10 mouse cellular contexts compared by ENCODE assay signal in the genomic region with DNA sequence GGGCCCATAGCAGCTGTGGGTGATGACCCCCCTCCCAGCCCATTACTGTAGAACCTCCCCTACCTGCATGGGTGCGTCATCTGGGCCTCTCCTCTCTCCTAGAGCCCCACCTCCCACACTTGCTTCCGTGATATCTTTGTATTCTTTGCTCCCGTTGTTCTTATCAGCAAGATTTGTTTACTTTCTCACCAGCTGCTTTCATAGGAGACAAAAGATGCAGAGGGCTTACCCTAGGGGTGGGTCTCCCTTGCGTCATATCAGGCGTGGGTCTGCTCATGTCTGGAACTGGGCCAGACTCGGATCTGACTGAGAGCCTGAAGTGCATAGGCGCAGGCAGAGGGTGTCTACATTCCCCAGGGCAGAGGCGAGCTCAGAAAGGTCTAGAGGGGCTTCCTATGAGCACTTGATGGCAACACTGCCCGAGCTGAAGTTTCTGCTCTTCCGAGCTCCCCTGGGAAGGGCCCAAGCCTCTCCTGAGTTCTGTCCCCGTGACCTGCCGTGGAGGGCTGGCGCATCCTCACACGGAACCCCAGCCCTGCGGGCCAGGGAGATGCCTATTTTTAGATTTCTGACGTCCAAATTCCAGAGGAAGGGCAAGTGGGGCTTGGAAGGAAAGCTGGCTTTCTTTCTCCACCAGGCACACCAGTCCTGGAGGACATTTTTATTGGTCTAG. TPM values are rescaled to one million over a fixed set of nuclear protein-coding genes. Genes with fewer than 3 reads are reported as not detected.
A peak's percentile ranks its signal among the peaks of the same experiment; 100 is the strongest.
DNase-seq lines count a peak whose midpoint lies in the region; ATAC-seq and TF ChIP-seq lines count a peak whose summit lies in the region.
"Had no signal": no experiment of that assay in that cellular context is flagged by ENCODE, and none has a peak within 500 bp of the region (broad histone marks: within the 10 kb centered on the region; RNA-seq: fewer than 3 reads in every experiment).

No protein-coding gene starts in this region.

- H3K27me3 ChIP-seq in cerebellum, adult 2 months (ENCODE audit: control insufficient read depth, insufficient read depth, low read length) = no peaks in the 10 kb centered on the region
- no peaks in the 10 kb centered on the region for H3K27me3 ChIP-seq in kidney, adult 2 months (replicated peaks; ENCODE audit: control insufficient read depth, insufficient read depth, low read length)
- peaks cover 8% of the 10 kb centered on the region; the same call in 1 of the 2 replicates for H3K27me3 ChIP-seq in hindbrain, embryonic 13.5 days

- H3K9me3 ChIP-seq in hindbrain, embryonic 13.5 days = no peaks in the 10 kb centered on the region

- no peaks in the 10 kb centered on the region for H3K4me1 ChIP-seq in cerebellum, adult 2 months (ENCODE audit: control insufficient read depth, insufficient read depth, low read length)
- H3K4me1 ChIP-seq in kidney, adult 2 months (ENCODE audit: control insufficient read depth, insufficient read depth, low read length) = peaks cover 3% of the 10 kb centered on the region; the same call in 1 of the 2 replicates
- H3K4me1 ChIP-seq in hindbrain, embryonic 13.5 days (replicated peaks) = 0 out of 2 replicates have a peak, but pooled peaks cover 5% of the 10 kb centered on the region

- 41% methylated on average over 16 of the region's 16 CpGs for WGBS in cerebellum, adult 2 months
- 42% methylated on average over 16 of the region's 16 CpGs for whole genome bisulfite sequencing in kidney, adult 2 months
- WGBS in hindbrain, embryonic 13.5 days = 59% methylated on average over 16 of the region's 16 CpGs

- no peaks in the 10 kb centered on the region for H3K36me3 ChIP-seq in kidney, adult 2 months (ENCODE audit: control insufficient read depth, insufficient read depth, low read length)
- no peaks in the 10 kb centered on the region for H3K36me3 ChIP-seq in hindbrain, embryonic 13.5 days

- no peak overlapping the region for H3K9ac ChIP-seq in hindbrain, embryonic 13.5 days

- DNase-seq in cerebellum, adult 2 months = no peak
- DNase-seq in gastrocnemius, postnatal 10 days = peak; percentile 44
- DNase-seq in kidney, adult 2 months = peak; percentile 73
- peak; percentile 86 for DNase-seq in lung, postnatal 36 days
- no peak for DNase-seq in layer of hippocampus, postnatal 25 days (ENCODE audit: extremely low spot score in 1 of 2, low spot score in 1 of 2)

- H3K27ac ChIP-seq in cerebellum, adult 2 months (ENCODE audit: insufficient read depth, low read length) = 0 out of 2 replicates have a peak overlapping the region, but pooled peaks have one; percentile 20
- H3K27ac ChIP-seq in kidney, adult 2 months (ENCODE audit: insufficient read depth, low read depth, low read length) = peak overlapping the region; percentile 63
- no peak overlapping the region for H3K27ac ChIP-seq in hindbrain, embryonic 13.5 days

- no peak for TF ChIP-seq CTCF in cerebellum, adult 2 months (IDR thresholded peaks at IDR 0.05; ENCODE audit: borderline replicate concordance, insufficient read depth, low read depth, low read length)
- no peak for TF ChIP-seq CTCF in kidney, adult 2 months (conservative IDR thresholded peaks at IDR 0.05; ENCODE audit: insufficient read depth, insufficient read length, low read depth, low read length)

- no peak overlapping the region for H3K4me3 ChIP-seq in cerebellum, adult 2 months (replicated peaks; ENCODE audit: insufficient read depth, low read depth, low read length)
- 0 out of 2 replicates have a peak overlapping the region, but pooled peaks have one; percentile 11 for H3K4me3 ChIP-seq in kidney, adult 2 months (ENCODE audit: insufficient read depth, low read depth, low read length)
- no peak overlapping the region for H3K4me3 ChIP-seq in hindbrain, embryonic 13.5 days

- no peak for TF ChIP-seq POLR2A in cerebellum, adult 2 months (IDR thresholded peaks at IDR 0.05; ENCODE audit: borderline replicate concordance, insufficient read depth, low read length)
- TF ChIP-seq POLR2A in kidney, adult 2 months (IDR thresholded peaks at IDR 0.05; ENCODE audit: low read depth, low read length) = no peak

- H3K4me2 ChIP-seq in hindbrain, embryonic 13.5 days = no peak overlapping the region

- ATAC-seq in cerebellum, adult (ENCODE audit: insufficient number of reproducible peaks, low FRiP score, low TSS enrichment) = no peak
- no peak for ATAC-seq in frontal cortex, adult (ENCODE audit: low TSS enrichment)
- ATAC-seq in hindbrain, embryonic 13.5 days (ENCODE audit: low FRiP score) = no peak

RNA-seq across cellular contexts. Expression of a gene that starts 4.4 kb away (rescaled TPM):
- 18.9 and 19.3 TPM in 2 replicates for polyA plus RNA-seq in cerebellum, adult 2 months (2012; rRNA removed)
- 10 to 100 TPM; 69.8 to 78.6 TPM for total RNA-seq in gastrocnemius, postnatal 10 days (2021)
- 8.4 and 11.8 TPM in 2 replicates for polyA plus RNA-seq in kidney, adult 2 months (2012; rRNA removed)
- 1 to 10 TPM; 6.6 to 8.4 TPM for total RNA-seq in layer of hippocampus, postnatal 25 days (2021)
- polyA plus RNA-seq in hindbrain, embryonic 13.5 days (2015; fragmentation: Nextera tagmentation; extraction: Ambion mirVana) = 3.3 and 3.5 TPM in 2 replicates
- polyA plus RNA-seq: C2C12 had no signal

RNA-seq across cellular contexts. Expression of a gene that starts 29.3 kb away (rescaled TPM):
- polyA plus RNA-seq in cerebellum, adult 2 months (2012; rRNA removed) = 0.28 and 0.35 TPM in 2 replicates
- not detected for total RNA-seq in gastrocnemius, postnatal 10 days (2021)
- polyA plus RNA-seq in kidney, adult 2 months (2012; rRNA removed) = 0.24 and 0.52 TPM in 2 replicates
- total RNA-seq in layer of hippocampus, postnatal 25 days (2021) = 1 to 10 TPM; 1.8 to 1.9 TPM
- polyA plus RNA-seq in hindbrain, embryonic 13.5 days (2015; fragmentation: Nextera tagmentation; extraction: Ambion mirVana) = 0.21 TPM in 1 of 2 replicates, not detected in the other

RNA-seq across cellular contexts. Expression of a gene that starts 35.1 kb away (rescaled TPM):
- polyA plus RNA-seq in cerebellum, adult 2 months (2012; rRNA removed) = 92.6 and 99.0 TPM in 2 replicates
- total RNA-seq in gastrocnemius, postnatal 10 days (2021) = under 1 TPM; 0.45 to 0.82 TPM
- 0.56 and 0.58 TPM in 2 replicates for polyA plus RNA-seq in kidney, adult 2 months (2012; rRNA removed)
- total RNA-seq in layer of hippocampus, postnatal 25 days (2021) = 1 to 10 TPM; 3.4 to 4.6 TPM
- polyA plus RNA-seq in hindbrain, embryonic 13.5 days (2015; fragmentation: Nextera tagmentation; extraction: Ambion mirVana) = 0.09 TPM in 1 of 2 replicates, not detected in the other
- polyA plus RNA-seq: C2C12 had no signal

RNA-seq across cellular contexts. Expression of a gene that starts 58.0 kb away (rescaled TPM):
- 0.11 TPM in 2 replicates for polyA plus RNA-seq in cerebellum, adult 2 months (2012; rRNA removed)
- not detected for total RNA-seq in gastrocnemius, postnatal 10 days (2021)
- polyA plus RNA-seq in kidney, adult 2 months (2012; rRNA removed) = not detected in 2 replicates
- total RNA-seq in layer of hippocampus, postnatal 25 days (2021) = under 1 TPM in 1 of 2 experiments, not detected in 1; 0.39 TPM
- polyA plus RNA-seq in hindbrain, embryonic 13.5 days (2015; fragmentation: Nextera tagmentation; extraction: Ambion mirVana) = not detected in 2 replicates
- total RNA-seq: left cerebral cortex, postnatal 10 days had no signal
- polyA plus RNA-seq: C2C12 had no signal

Comparison
In these comparisons a context has a peak if more than half of its experiments do, and no peak if none do; other contexts are left out.
1. DNase-seq: peak in gastrocnemius, postnatal 10 days (single experiment), kidney, adult 2 months (single experiment) and lung, postnatal 36 days (single experiment); none in cerebellum, adult 2 months (0 of 2) and layer of hippocampus, postnatal 25 days (0 of 2).
2. RNA of a gene that starts 35.1 kb away (polyA plus RNA-seq): 92.6 to 99.0 TPM in cerebellum, adult 2 months; 0.56 to 0.58 TPM in kidney, adult 2 months and 0.09 TPM in hindbrain, embryonic 13.5 days; every median in the first group is over 10 times any median in the second.